Mouse (Mus musculus): ENCODE measurements around the gene Mak. TPM values are rescaled to one million over a fixed set of nuclear protein-coding genes. Genes with fewer than 3 reads are reported as not detected.

The Mak gene
- total and polyA plus RNA-seq, 3 experiments = not detected

- DNase-seq (ENCODE audit: low read depth, low spot score) = no peak
- Histone ChIP-seq H3K9me3 (replicated peaks; ENCODE audit: insufficient read depth, low read length) (no peaks in the 10 kb centered on the region), H3K36me3 (ENCODE audit: control insufficient read depth in 1 of 2, insufficient read depth in 2 of 2, low read length in 2 of 2) (no peaks in the 10 kb centered on the region), H3K4me1 (ENCODE audit: control insufficient read depth in 1 of 2, insufficient read depth in 2 of 2, low read length in 2 of 2) (peaks cover 0 to 3% of the 10 kb centered on the region in 2 experiments; a peak in 2 of 4 replicates), H3K27ac (ENCODE audit: control insufficient read depth, low read depth, low read length) (no peak overlapping the region), H3K27me3 (ENCODE audit: control insufficient read depth in 1 of 2, insufficient read depth in 2 of 2, low read length in 2 of 2) (no peaks in the 10 kb centered on the region), H3K4me3 (ENCODE audit: control insufficient read depth in 1 of 2, insufficient read depth in 1 of 2, low read depth in 2 of 2, low read length in 2 of 2) (no peak overlapping the region), H3K79me2 (ENCODE audit: control insufficient read depth, insufficient read depth, low read length, poor library complexity) (no peaks in the 10 kb centered on the region), H3K9ac (ENCODE audit: control insufficient read depth, low read depth, low read length, poor library complexity, severe bottlenecking) (no peak overlapping the region)
- no peak for TF ChIP-seq GATA1 (IDR thresholded peaks at IDR 0.05; ENCODE audit: low read depth, low read length)
- TF ChIP-seq NELFE (IDR thresholded peaks at IDR 0.05; ENCODE audit: low read depth, low read length) = no peak
- TF ChIP-seq ETS1 (IDR thresholded peaks at IDR 0.05; ENCODE audit: low read depth, low read length) = no peak
- no peak for TF ChIP-seq MAZ (IDR thresholded peaks at IDR 0.05; ENCODE audit: low read depth, low read length)
- TF ChIP-seq ZMIZ1 (IDR thresholded peaks at IDR 0.05; ENCODE audit: low read depth, low read length) = no peak
- TF ChIP-seq BHLHE40 (IDR thresholded peaks at IDR 0.05; ENCODE audit: borderline replicate concordance, low read depth, low read length) = no peak
- TF ChIP-seq E2F4 (IDR thresholded peaks at IDR 0.05; ENCODE audit: borderline replicate concordance, low read depth, low read length) = no peak
- no peak for TF ChIP-seq EP300 (IDR thresholded peaks at IDR 0.05; ENCODE audit: low read depth in 1 of 2, low read length in 2 of 2)
These were observed 100.2 kb downstream of the Mak start for GRCm38 (mm10) chr13:40979321-40979720.

GRCm38 (mm10) chr13:40978652-40979051, 100.9 kb downstream of the Mak start:
- no peak overlapping the region for H3K27ac ChIP-seq (ENCODE audit: control insufficient read depth, low read depth, low read length)
- H3K36me3 ChIP-seq (ENCODE audit: control insufficient read depth in 1 of 2, insufficient read depth in 2 of 2, low read length in 2 of 2) = no peaks in the 10 kb centered on the region
- H3K9ac ChIP-seq (ENCODE audit: control insufficient read depth, low read depth, low read length, poor library complexity, severe bottlenecking) = no peak overlapping the region
- no peaks in the 10 kb centered on the region for H3K9me3 ChIP-seq (replicated peaks; ENCODE audit: insufficient read depth, low read length)
- no peak for TF ChIP-seq CHD1 (IDR thresholded peaks at IDR 0.05; ENCODE audit: low read depth, low read length)
- TF ChIP-seq ZNF384 (IDR thresholded peaks at IDR 0.05; ENCODE audit: low read depth, low read length) = peak; percentile 74
- peak; percentile 80 for TF ChIP-seq TBP (IDR thresholded peaks at IDR 0.05; ENCODE audit: low read depth, low read length)
- H3K79me2 ChIP-seq (ENCODE audit: control insufficient read depth, insufficient read depth, low read length, poor library complexity) = no peaks in the 10 kb centered on the region
- no peaks in the 10 kb centered on the region for H3K27me3 ChIP-seq (ENCODE audit: control insufficient read depth in 1 of 2, insufficient read depth in 2 of 2, low read length in 2 of 2)
- DNase-seq (ENCODE audit: low read depth, low spot score) = peak; percentile 30
- peaks cover 0 to 2% of the 10 kb centered on the region in 2 experiments; a peak in 2 of 4 replicates for H3K4me1 ChIP-seq (ENCODE audit: control insufficient read depth in 1 of 2, insufficient read depth in 2 of 2, low read length in 2 of 2)
- H3K4me3 ChIP-seq (ENCODE audit: control insufficient read depth in 1 of 2, insufficient read depth in 1 of 2, low read depth in 2 of 2, low read length in 2 of 2) = no peak overlapping the region

GRCm38 (mm10) chr13:40977609-40978008, 101.9 kb downstream of the Mak start:
- Histone ChIP-seq H3K79me2 (ENCODE audit: control insufficient read depth, insufficient read depth, low read length, poor library complexity) (no peaks in the 10 kb centered on the region), H3K36me3 (ENCODE audit: control insufficient read depth in 1 of 2, insufficient read depth in 2 of 2, low read length in 2 of 2) (no peaks in the 10 kb centered on the region), H3K9ac (ENCODE audit: control insufficient read depth, low read depth, low read length, poor library complexity, severe bottlenecking) (no peak overlapping the region), H3K27ac (ENCODE audit: control insufficient read depth, low read depth, low read length) (no peak overlapping the region), H3K9me3 (replicated peaks; ENCODE audit: insufficient read depth, low read length) (no peaks in the 10 kb centered on the region), H3K27me3 (ENCODE audit: control insufficient read depth in 1 of 2, insufficient read depth in 2 of 2, low read length in 2 of 2) (no peaks in the 10 kb centered on the region), H3K4me1 (ENCODE audit: control insufficient read depth in 1 of 2, insufficient read depth in 2 of 2, low read length in 2 of 2) (no peaks in the 10 kb centered on the region), H3K4me3 (ENCODE audit: control insufficient read depth in 1 of 2, insufficient read depth in 1 of 2, low read depth in 2 of 2, low read length in 2 of 2) (no peak overlapping the region)
- DNase-seq (ENCODE audit: low read depth, low spot score) = peak; percentile 76
- no peak for TF ChIP-seq SIN3A (IDR thresholded peaks at IDR 0.05; ENCODE audit: low read length)
- TF ChIP-seq EP300 (IDR thresholded peaks at IDR 0.05; ENCODE audit: low read depth in 1 of 2, low read length in 2 of 2) = no peak
- TF ChIP-seq GABPA (IDR thresholded peaks at IDR 0.05; ENCODE audit: low read depth, low read length) = no peak
- TF ChIP-seq NRF1 (IDR thresholded peaks at IDR 0.05; ENCODE audit: insufficient read depth, low read depth, low read length, poor library complexity, severe bottlenecking) = no peak
- TF ChIP-seq CTCF (IDR thresholded peaks at IDR 0.05 in 2 of 3, conservative IDR thresholded peaks at IDR 0.05 in 1 of 3; ENCODE audit: control insufficient read depth in 1 of 3, insufficient read depth in 1 of 3, low read depth in 2 of 3, low read length in 3 of 3, poor library complexity in 1 of 3, severe bottlenecking in 1 of 3) = peak; percentile 86 to 91 (median 90)
- peak; percentile 59 for TF ChIP-seq RAD21 (IDR thresholded peaks at IDR 0.05; ENCODE audit: low read depth, low read length)
- TF ChIP-seq UBTF (IDR thresholded peaks at IDR 0.05; ENCODE audit: borderline replicate concordance, insufficient read depth, low read depth, low read length) = no peak
- no peak for TF ChIP-seq MAX (IDR thresholded peaks at IDR 0.05; ENCODE audit: low read length)
- TF ChIP-seq ZMIZ1 (IDR thresholded peaks at IDR 0.05; ENCODE audit: low read depth, low read length) = no peak
- no peak for TF ChIP-seq POLR2A (IDR thresholded peaks at IDR 0.05; ENCODE audit: control insufficient read depth in 1 of 2, insufficient read depth in 1 of 2, low read depth in 1 of 2, low read length in 2 of 2, poor library complexity in 1 of 2)
- TF ChIP-seq MYC (IDR thresholded peaks at IDR 0.05; ENCODE audit: low read depth, low read length) = no peak
- TF ChIP-seq KAT2A (conservative IDR thresholded peaks at IDR 0.05; ENCODE audit: low read depth, low read length) = no peak
- TF ChIP-seq POLR2AphosphoS2 (IDR thresholded peaks at IDR 0.05; ENCODE audit: low read length) = no peak
- TF ChIP-seq ZKSCAN1 (IDR thresholded peaks at IDR 0.05; ENCODE audit: low read depth, low read length) = no peak
- no peak for TF ChIP-seq ELF1 (IDR thresholded peaks at IDR 0.05; ENCODE audit: low read depth, low read length)
- no peak for TF ChIP-seq CHD2 (IDR thresholded peaks at IDR 0.05; ENCODE audit: low read length)
- TF ChIP-seq ZNF384 (IDR thresholded peaks at IDR 0.05; ENCODE audit: low read depth, low read length) = peak; percentile 30; the same call in 1 of the 2 replicates
- TF ChIP-seq MAFK (IDR thresholded peaks at IDR 0.05; ENCODE audit: borderline replicate concordance, low read depth, low read length) = no peak
- TF ChIP-seq ETS1 (IDR thresholded peaks at IDR 0.05; ENCODE audit: low read depth, low read length) = no peak
- TF ChIP-seq JUND (IDR thresholded peaks at IDR 0.05; ENCODE audit: low read depth, low read length) = no peak

All from MEL (cell line).